Mouse (Mus musculus) MEL (cell line): ENCODE data around the gene Zfp652. TPM values are rescaled to one million over a fixed set of nuclear protein-coding genes. Genes with fewer than 3 reads are reported as not detected.

Experiments used
- DNase-seq: peaks from one replicate; pipeline ENCODE4 v3.0.0; 2011; ENCODE audit warnings: low read depth, low spot score
- H3K27ac ChIP-seq: 2 replicates; pipeline ENCODE4 v1.5.1; 2012; ENCODE audit warnings: low read depth, mild to moderate bottlenecking, control low read depth, low read length, moderate library complexity; ENCODE audit not compliant: control insufficient read depth
- H3K27me3 ChIP-seq, 2 experiments: fragments of 150-350 bp in 1 of 2; sonication (generic) in 1 of 2; 2 replicates each; pipeline ENCODE4 v1.6.1; 2012; ENCODE audit warnings: low read length in 2 of 2, mild to moderate bottlenecking in 2 of 2, improper control_type of control experiment in 1 of 2, moderate library complexity in 1 of 2; ENCODE audit not compliant: insufficient read depth in 2 of 2, control insufficient read depth in 1 of 2
- H3K36me3 ChIP-seq, 2 experiments: 2 replicates each; pipeline ENCODE4 v1.6.1; 2012 to 2014; ENCODE audit warnings: low read length in 2 of 2, improper control_type of control experiment in 1 of 2, inconsistent platforms in 1 of 2, mild to moderate bottlenecking in 1 of 2; ENCODE audit not compliant: insufficient read depth in 2 of 2, control insufficient read depth in 1 of 2
- H3K4me1 ChIP-seq, 2 experiments: fragments of 150-350 bp in 1 of 2; sonication (generic) in 1 of 2; 2 replicates each; pipeline ENCODE4 v1.6.1; 2012; ENCODE audit warnings: low read length in 2 of 2, improper control_type of control experiment in 1 of 2, mild to moderate bottlenecking in 1 of 2; ENCODE audit not compliant: insufficient read depth in 2 of 2, control insufficient read depth in 1 of 2
- H3K4me3 ChIP-seq, 2 experiments: fragments of 150-350 bp in 1 of 2; sonication (generic) in 1 of 2; 2 replicates each; pipeline ENCODE4 v1.5.1; 2012; ENCODE audit warnings: low read depth in 2 of 2, low read length in 2 of 2, mild to moderate bottlenecking in 2 of 2, moderate library complexity in 2 of 2, control low read depth in 1 of 2, improper control_type of control experiment in 1 of 2; ENCODE audit not compliant: control insufficient read depth in 1 of 2, insufficient read depth in 1 of 2
- H3K79me2 ChIP-seq: 2 replicates; pipeline ENCODE4 v1.6.1; 2012; ENCODE audit warnings: mild to moderate bottlenecking, low read length, moderate library complexity; ENCODE audit not compliant: control insufficient read depth, poor library complexity, insufficient read depth
- H3K9ac ChIP-seq: 2 replicates; pipeline ENCODE4 v1.6.1; 2012; ENCODE audit warnings: low read depth, mild to moderate bottlenecking, control low read depth, low read length, moderate library complexity; ENCODE audit not compliant: control insufficient read depth, poor library complexity, severe bottlenecking
- H3K9me3 ChIP-seq: fragments of 150-350 bp; sonication (generic); replicated peaks from 2 replicates; pipeline ENCODE4 v1.6.1; 2012; ENCODE audit warnings: mild to moderate bottlenecking, low read length, improper control_type of control experiment, moderate library complexity; ENCODE audit not compliant: insufficient read depth
- E2F4 ChIP-seq: IDR thresholded peaks from 2 replicates; pipeline ENCODE4 v1.6.1; 2011; ENCODE audit warnings: low read depth, low read length, improper control_type of control experiment, borderline replicate concordance
- ELF1 ChIP-seq: IDR thresholded peaks from 2 replicates; pipeline ENCODE4 v1.6.1; 2014; ENCODE audit warnings: low read depth, mild to moderate bottlenecking, inconsistent platforms, low read length, improper control_type of control experiment, moderate library complexity
- EP300 ChIP-seq, 2 experiments: IDR thresholded peaks; 2 replicates each; pipeline ENCODE4 v1.6.1; 2011; ENCODE audit warnings: improper control_type of control experiment in 2 of 2, low read length in 2 of 2, low read depth in 1 of 2, mild to moderate bottlenecking in 1 of 2
- ETS1 ChIP-seq: IDR thresholded peaks from 2 replicates; pipeline ENCODE4 v1.6.1; 2012; ENCODE audit warnings: low read depth, mild to moderate bottlenecking, inconsistent platforms, low read length, improper control_type of control experiment, moderate library complexity
- GATA1 ChIP-seq: IDR thresholded peaks from 2 replicates; pipeline ENCODE4 v1.6.1; 2011; ENCODE audit warnings: low read depth, low read length, improper control_type of control experiment
- HCFC1 ChIP-seq: IDR thresholded peaks from 2 replicates; pipeline ENCODE4 v1.6.1; 2012; ENCODE audit warnings: low read depth, mild to moderate bottlenecking, inconsistent platforms, low read length, improper control_type of control experiment, moderate library complexity
- MAFK ChIP-seq: IDR thresholded peaks from 2 replicates; pipeline ENCODE4 v1.6.1; 2011; ENCODE audit warnings: low read depth, mild to moderate bottlenecking, low read length, improper control_type of control experiment, borderline replicate concordance
- MAZ ChIP-seq: IDR thresholded peaks from 2 replicates; pipeline ENCODE4 v1.6.1; 2012; ENCODE audit warnings: low read depth, mild to moderate bottlenecking, inconsistent platforms, low read length, improper control_type of control experiment
- MEF2A ChIP-seq: IDR thresholded peaks from 2 replicates; pipeline ENCODE4 v1.6.1; 2014; ENCODE audit warnings: low read depth, mild to moderate bottlenecking, inconsistent platforms, low read length, improper control_type of control experiment; ENCODE audit not compliant: poor library complexity, insufficient replicate concordance, severe bottlenecking; ENCODE audit errors: extremely low read depth
- MXI1 ChIP-seq: IDR thresholded peaks from 2 replicates; pipeline ENCODE4 v1.6.1; 2011; ENCODE audit warnings: mild to moderate bottlenecking, low read depth, low read length, improper control_type of control experiment
- RAD21 ChIP-seq: IDR thresholded peaks from 2 replicates; pipeline ENCODE4 v1.6.1; 2011; ENCODE audit warnings: mild to moderate bottlenecking, low read depth, low read length, improper control_type of control experiment
- RCOR1 ChIP-seq: IDR thresholded peaks from 2 replicates; pipeline ENCODE4 v1.6.1; 2012; ENCODE audit warnings: low read depth, mild to moderate bottlenecking, inconsistent platforms, low read length, improper control_type of control experiment
- SIN3A ChIP-seq: IDR thresholded peaks from 2 replicates; pipeline ENCODE4 v1.6.1; 2012; ENCODE audit warnings: low read length, improper control_type of control experiment, inconsistent platforms
- SMC3 ChIP-seq: IDR thresholded peaks from 2 replicates; pipeline ENCODE4 v1.6.1; 2011; ENCODE audit warnings: low read depth, low read length, improper control_type of control experiment
- TAL1 ChIP-seq: IDR thresholded peaks from 2 replicates; pipeline ENCODE4 v1.6.1; 2012; ENCODE audit warnings: mild to moderate bottlenecking, inconsistent platforms, low read length, moderate library complexity, mixed read lengths
- TBP ChIP-seq: IDR thresholded peaks from 2 replicates; pipeline ENCODE4 v1.8.0; 2011; ENCODE audit warnings: low read depth, low read length, improper control_type of control experiment
- TCF12 ChIP-seq: IDR thresholded peaks from 2 replicates; pipeline ENCODE4 v1.6.1; 2014; ENCODE audit warnings: low read depth, mild to moderate bottlenecking, inconsistent platforms, low read length, improper control_type of control experiment, moderate library complexity
- UBTF ChIP-seq: IDR thresholded peaks from 2 replicates; pipeline ENCODE4 v1.6.1; 2012; ENCODE audit warnings: low read depth, mild to moderate bottlenecking, inconsistent platforms, low read length, improper control_type of control experiment, moderate library complexity, borderline replicate concordance; ENCODE audit not compliant: insufficient read depth
- ZC3H11A ChIP-seq: IDR thresholded peaks from 2 replicates; pipeline ENCODE4 v1.6.1; 2012; ENCODE audit warnings: low read depth, mild to moderate bottlenecking, inconsistent platforms, low read length, improper control_type of control experiment
- ZKSCAN1 ChIP-seq: IDR thresholded peaks from 2 replicates; pipeline ENCODE4 v1.6.1; 2012; ENCODE audit warnings: low read depth, mild to moderate bottlenecking, inconsistent platforms, low read length, improper control_type of control experiment, moderate library complexity
- ZNF384 ChIP-seq: IDR thresholded peaks from 2 replicates; pipeline ENCODE4 v1.6.1; 2012; ENCODE audit warnings: low read depth, mild to moderate bottlenecking, inconsistent platforms, low read length, improper control_type of control experiment
- polyA plus RNA-seq, 2 experiments: library from polyadenylated mRNA; stranded (reverse) in 1 of 2; unstranded in 1 of 2; fragments of >175 nt in 1 of 2; fragments of >200 nt in 1 of 2; gene quantifications; 2 replicates each; pipeline versions ENCODE4 v1.2.1 to v1.2.4; 2012; ENCODE audit warnings: low replicate concordance in 2 of 2, low read depth in 1 of 2; ENCODE audit not compliant: insufficient read length in 2 of 2, insufficient read depth in 1 of 2, missing spikeins in 1 of 2
- total RNA-seq: library from RNA; depleted of rRNA; stranded (reverse); fragments of 300-350 nt; gene quantifications from 2 replicates; pipeline ENCODE4 v1.2.3, GENCODE M21; 2012

Gene Zfp652
- total and polyA plus RNA-seq, 3 experiments: 19.3 to 38.5 (median 31.8) TPM

- peaks cover 8 to 15% of the 10 kb centered on the region in 2 experiments for H3K4me1 ChIP-seq
- DNase-seq: no peak
- no peaks in the 10 kb centered on the region for H3K9me3 ChIP-seq
- H3K79me2 ChIP-seq: peaks cover 50% of the 10 kb centered on the region
- no peak overlapping the region for H3K27ac ChIP-seq
- no peak overlapping the region for H3K4me3 ChIP-seq
- TF ChIP-seq TAL1: no peak
- no peak for TF ChIP-seq EP300 (IDR thresholded peaks at IDR 0.05; ENCODE audit: low read depth in 1 of 2, low read length in 2 of 2)
- TF ChIP-seq SIN3A: no peak
- no peak for TF ChIP-seq RAD21
- TF ChIP-seq TBP: no peak
- no peak for TF ChIP-seq MEF2A
- no peak for TF ChIP-seq UBTF
- no peak for TF ChIP-seq ZC3H11A
- TF ChIP-seq MXI1: no peak
- TF ChIP-seq ETS1: no peak
- TF ChIP-seq MAFK: no peak
- no peak for TF ChIP-seq ELF1
- TF ChIP-seq ZNF384: no peak
- no peak for TF ChIP-seq GATA1
- no peak for TF ChIP-seq MAZ
- no peak overlapping the region for H3K9ac ChIP-seq
- no peaks in the 10 kb centered on the region for H3K27me3 ChIP-seq
- H3K36me3 ChIP-seq: peaks cover 14 to 18% of the 10 kb centered on the region in 2 experiments
Observed at GRCm38 (mm10) chr11:95744521-95744920, 32.0 kb downstream of the Zfp652 start.

GRCm38 (mm10) chr11:95746821-95747220 is 34.3 kb downstream of the Zfp652 start:
- DNase-seq: no peak
- no peaks in the 10 kb centered on the region for H3K9me3 ChIP-seq
- H3K79me2 ChIP-seq: peaks cover 37% of the 10 kb centered on the region
- H3K36me3 ChIP-seq: peaks cover 15 to 26% of the 10 kb centered on the region in 2 experiments
- no peak overlapping the region for H3K27ac ChIP-seq
- no peaks in the 10 kb centered on the region for H3K27me3 ChIP-seq
- H3K4me3 ChIP-seq: no peak overlapping the region
- H3K9ac ChIP-seq: no peak overlapping the region
- H3K4me1 ChIP-seq: peaks cover 18 to 23% of the 10 kb centered on the region in 2 experiments
- TF ChIP-seq SMC3 (no peak), SIN3A (0 out of 2 replicates have a peak, but pooled peaks have one; percentile 8), HCFC1 (no peak), MXI1 (0 out of 2 replicates have a peak, but pooled peaks have one; percentile 24), E2F4 (no peak), ELF1 (no peak), GATA1 (no peak), ZKSCAN1 (no peak), TCF12 (no peak), RCOR1 (no peak)
